Mouse (Mus musculus) embryonic facial prominence, embryonic 13.5 days (tissue): Measurements from ENCODE around the gene Micu1. TPM values are rescaled to one million over a fixed set of nuclear protein-coding genes. Genes with fewer than 3 reads are reported as not detected.

Experiments
- ATAC-seq: fragments of 200-750 bp; cut with Nextera tagmentation; 2 replicates; pipeline ENCODE4 v1.8.0; 2017; ENCODE audit warnings: low read depth; ENCODE audit not compliant: insufficient number of reproducible peaks, insufficient read depth, low FRiP score, low TSS enrichment
- H3K27ac ChIP-seq: fragments of 300-500 bp; sonication (generic); 2 replicates; pipeline ENCODE4 v1.5.1; 2015; ENCODE audit warnings: moderate library complexity, mild to moderate bottlenecking, inconsistent platforms
- H3K27me3 ChIP-seq: fragments of 300-500 bp; sonication (generic); 2 replicates; pipeline ENCODE4 v1.6.1; 2015; ENCODE audit warnings: mild to moderate bottlenecking, inconsistent platforms
- H3K36me3 ChIP-seq: fragments of 300-500 bp; sonication (generic); 2 replicates; pipeline ENCODE4 v1.6.1; 2015; ENCODE audit warnings: mild to moderate bottlenecking, inconsistent platforms
- H3K4me1 ChIP-seq: fragments of 300-500 bp; sonication (generic); 2 replicates; pipeline ENCODE4 v1.6.1; 2015; ENCODE audit warnings: inconsistent platforms
- H3K4me2 ChIP-seq: fragments of 300-500 bp; sonication (generic); 2 replicates; pipeline ENCODE4 v1.6.1; 2015; ENCODE audit warnings: moderate library complexity, mild to moderate bottlenecking, inconsistent platforms
- H3K4me3 ChIP-seq: fragments of 300-500 bp; sonication (generic); 2 replicates; pipeline ENCODE4 v1.5.1; 2015; ENCODE audit warnings: mild to moderate bottlenecking, inconsistent platforms
- H3K9ac ChIP-seq: fragments of 300-500 bp; sonication (generic); 2 replicates; pipeline ENCODE4 v1.6.1; 2015; ENCODE audit warnings: mild to moderate bottlenecking, inconsistent platforms
- H3K9me3 ChIP-seq: fragments of 300-500 bp; sonication (generic); 2 replicates; pipeline ENCODE4 v1.6.1; 2016; ENCODE audit warnings: inconsistent platforms
- WGBS: fragments of 180-500 bp; shearing (Covaris S2); methylation state at CpG from one replicate; pipeline ENCODE4 v1.1.7; 2015; ENCODE audit warnings: mixed read lengths; 5-methylcytosine and 5-hydroxymethylcytosine counted together
- polyA plus RNA-seq: library from polyadenylated mRNA; unstranded; fragments of >200 nt; fragmentation: Nextera tagmentation; extraction: Ambion mirVana; gene quantifications from 2 replicates; pipeline ENCODE4 v1.2.1, GENCODE M21; 2015

The Micu1 gene
- polyA plus RNA-seq, 1 experiment from 2014 or later, result 73.1 TPM

DNA sequence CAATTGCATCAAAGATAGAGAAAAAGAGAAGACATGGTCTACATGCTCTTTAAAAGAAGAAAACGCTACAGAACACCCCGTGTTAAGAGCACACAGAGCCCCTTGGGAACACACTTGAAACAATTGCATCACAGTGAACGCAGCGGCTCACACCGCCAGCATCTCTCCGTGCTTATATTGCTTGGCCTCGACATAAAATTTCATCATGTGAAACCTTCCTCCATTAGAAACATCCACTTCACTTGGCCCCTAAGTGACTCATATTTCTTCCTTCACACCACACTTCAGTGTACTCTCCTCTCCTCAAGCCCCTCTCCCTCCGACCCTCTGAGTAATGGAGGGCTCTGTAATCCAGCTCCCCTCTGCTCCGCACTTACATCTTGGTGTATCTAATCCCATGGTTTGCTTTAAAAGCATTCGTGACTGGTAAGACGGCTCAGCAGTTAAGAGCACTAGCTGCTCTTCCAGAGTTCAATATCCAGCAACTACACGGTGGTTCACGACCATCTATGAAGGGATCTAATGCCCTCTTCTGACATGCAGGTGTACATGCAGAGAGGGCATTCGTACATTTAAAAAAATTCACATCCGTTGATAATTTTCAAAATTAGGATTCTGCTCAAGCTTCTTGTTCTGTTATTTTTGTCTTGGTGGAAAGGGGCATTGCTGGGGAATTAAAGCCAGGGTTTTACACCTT, 175.3 kb downstream of the Micu1 start:
- no peak overlapping the region for H3K27ac ChIP-seq
- H3K4me1 ChIP-seq, result peaks cover 16% of the 10 kb centered on the region
- ATAC-seq, result no peak
- 73% methylated on average over 15 of the region's 15 CpGs for WGBS
- H3K36me3 ChIP-seq, result no peaks in the 10 kb centered on the region
- H3K9ac ChIP-seq, result no peak overlapping the region
- H3K4me3 ChIP-seq, result no peak overlapping the region
- H3K27me3 ChIP-seq, result no peaks in the 10 kb centered on the region
- H3K4me2 ChIP-seq, result no peak overlapping the region
- H3K9me3 ChIP-seq, result no peaks in the 10 kb centered on the region

DNA sequence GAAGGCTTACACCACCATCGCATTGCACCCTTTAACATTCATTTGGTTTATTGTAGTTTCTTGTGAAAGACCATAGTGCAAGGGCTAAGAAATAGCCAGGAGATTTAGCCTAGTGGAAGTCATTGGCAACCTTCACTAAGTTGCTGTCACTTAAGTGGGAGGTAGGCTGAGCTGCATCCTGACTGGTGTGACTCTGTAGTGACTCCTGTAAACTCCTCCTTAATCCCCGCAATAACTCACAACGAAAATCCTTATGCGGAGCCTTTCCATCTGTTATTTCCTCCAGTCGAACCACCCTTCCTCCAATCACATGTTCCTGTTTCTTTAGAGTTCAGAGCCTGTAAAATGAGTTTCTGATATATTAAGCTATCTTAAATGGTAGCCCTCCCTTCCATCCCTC, 176.5 kb downstream of the Micu1 start:
- Histone ChIP-seq H3K4me1 (peaks cover 16% of the 10 kb centered on the region), H3K4me3 (peak overlapping the region; percentile 89), H3K9ac (peak overlapping the region; percentile 92), H3K4me2 (peak overlapping the region; percentile 89), H3K27ac (peak overlapping the region; percentile 48; the same call in 1 of the 2 replicates), H3K27me3 (no peaks in the 10 kb centered on the region), H3K36me3 (peaks cover 7% of the 10 kb centered on the region), H3K9me3 (no peaks in the 10 kb centered on the region)
- ATAC-seq, result no peak
- WGBS, result 19% methylated on average over 5 of the region's 5 CpGs

DNA sequence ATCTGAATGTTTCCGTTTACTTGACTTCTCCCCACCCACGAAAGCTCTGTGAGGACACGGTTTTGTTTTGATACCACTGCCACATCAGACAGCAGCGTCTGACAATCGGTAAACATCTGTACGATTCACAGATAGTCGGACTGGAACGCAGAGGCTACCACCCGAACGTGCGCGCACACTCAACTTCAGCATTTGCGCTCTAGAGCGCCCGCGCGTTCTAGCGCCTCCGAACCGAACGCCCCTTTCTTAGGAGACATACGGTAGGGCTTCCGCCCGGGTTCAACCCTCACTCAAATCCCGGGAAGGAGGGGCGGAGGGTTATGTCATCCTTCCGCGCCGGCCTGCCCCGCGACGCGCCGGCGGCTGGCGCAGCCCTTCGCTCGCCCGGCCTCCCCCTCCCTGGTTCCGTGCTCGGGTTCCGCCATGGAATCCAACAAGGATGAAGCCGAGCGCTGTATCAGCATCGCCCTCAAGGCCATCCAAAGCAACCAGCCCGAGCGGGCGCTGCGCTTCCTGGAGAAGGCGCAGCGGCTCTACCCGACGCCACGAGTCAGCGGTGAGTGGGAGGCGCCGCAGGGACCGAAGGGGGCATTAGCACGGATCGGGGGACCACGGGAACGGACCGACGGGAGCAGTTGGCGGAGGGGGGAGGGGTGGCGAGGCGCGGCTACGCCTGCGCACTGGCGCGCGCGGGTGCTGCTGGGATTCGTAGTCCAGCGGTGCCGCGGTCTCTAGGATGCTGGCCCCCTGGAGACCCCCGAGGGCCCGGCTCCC, 177.2 kb downstream of the Micu1 start, which contains the start of gene Dnajb12:
Dnajb12 (plus strand) TSS at position 302 of the 774 bp plus-strand sequence.
- H3K4me3 ChIP-seq, result peak within 1 kb of the TSS; percentile 89
- H3K4me1 ChIP-seq, result peaks cover 16% of the 10 kb centered on the region
- ATAC-seq, result peak; percentile 91
- H3K27ac ChIP-seq, result peak within 1 kb of the TSS; percentile 99
- H3K9me3 ChIP-seq, result no peaks in the 10 kb centered on the region
- H3K36me3 ChIP-seq, result peaks cover 13% of the 10 kb centered on the region
- H3K9ac ChIP-seq, result peak within 1 kb of the TSS; percentile 92
- under 1% methylated on average over 80 of the region's 80 CpGs for WGBS
- H3K4me2 ChIP-seq, result peak within 1 kb of the TSS; percentile 89
- no peaks in the 10 kb centered on the region for H3K27me3 ChIP-seq

DNA sequence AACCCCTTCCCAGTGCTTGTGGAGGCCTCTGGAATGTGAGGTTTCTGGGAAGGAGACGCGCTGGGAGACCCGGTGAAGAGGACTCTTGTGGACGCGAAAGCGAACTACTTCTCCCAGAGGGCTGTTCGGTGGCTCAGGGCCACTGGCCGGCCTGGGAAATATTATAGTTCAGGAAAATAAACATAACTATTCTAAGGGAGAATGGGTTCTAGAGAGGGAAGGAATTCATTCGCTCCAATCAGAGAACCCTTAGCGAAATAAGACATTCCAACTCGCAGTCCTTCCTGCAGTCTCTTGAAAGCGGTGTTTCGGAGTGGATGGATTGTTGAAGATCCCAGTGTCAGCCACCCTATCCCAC, 177.7 kb downstream of the Micu1 start:
- Histone ChIP-seq H3K4me1 (peaks cover 16% of the 10 kb centered on the region), H3K27me3 (no peaks in the 10 kb centered on the region), H3K4me3 (peak overlapping the region; percentile 89), H3K4me2 (peak overlapping the region; percentile 89), H3K27ac (peak overlapping the region; percentile 99), H3K36me3 (peaks cover 18% of the 10 kb centered on the region), H3K9me3 (no peaks in the 10 kb centered on the region), H3K9ac (peak overlapping the region; percentile 92)
- ATAC-seq, result peak; percentile 46
- WGBS, result under 1% methylated on average over 13 of the region's 13 CpGs

DNA sequence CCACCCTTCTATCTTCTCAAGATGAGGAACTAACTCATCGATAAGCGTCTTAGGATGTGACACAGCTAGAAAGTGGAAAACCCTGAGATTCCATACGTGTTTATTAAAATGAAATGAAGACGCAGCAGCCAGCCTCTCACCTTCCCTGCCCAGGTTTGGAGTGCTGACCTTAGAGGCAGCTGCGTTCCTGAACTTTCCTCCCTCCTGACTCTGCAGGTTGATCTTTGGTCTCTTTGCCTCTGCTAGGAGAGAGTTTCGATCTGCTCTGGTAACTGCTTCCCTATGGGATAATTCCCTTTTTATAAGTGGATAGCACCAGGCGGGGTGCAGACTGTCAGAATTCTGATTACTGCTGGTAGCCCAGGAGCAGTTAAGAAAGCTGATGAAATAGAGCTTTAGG, 178.6 kb downstream of the Micu1 start:
- H3K4me2 ChIP-seq, result peak overlapping the region; percentile 89
- peak overlapping the region; percentile 92 for H3K9ac ChIP-seq
- H3K4me3 ChIP-seq, result peak overlapping the region; percentile 89
- ATAC-seq, result no peak
- peaks cover 26% of the 10 kb centered on the region for H3K36me3 ChIP-seq
- peaks cover 16% of the 10 kb centered on the region for H3K4me1 ChIP-seq
- no peak overlapping the region for H3K27ac ChIP-seq
- 87% methylated on average over 7 of the region's 7 CpGs for WGBS
- no peaks in the 10 kb centered on the region for H3K27me3 ChIP-seq
- no peaks in the 10 kb centered on the region for H3K9me3 ChIP-seq

DNA sequence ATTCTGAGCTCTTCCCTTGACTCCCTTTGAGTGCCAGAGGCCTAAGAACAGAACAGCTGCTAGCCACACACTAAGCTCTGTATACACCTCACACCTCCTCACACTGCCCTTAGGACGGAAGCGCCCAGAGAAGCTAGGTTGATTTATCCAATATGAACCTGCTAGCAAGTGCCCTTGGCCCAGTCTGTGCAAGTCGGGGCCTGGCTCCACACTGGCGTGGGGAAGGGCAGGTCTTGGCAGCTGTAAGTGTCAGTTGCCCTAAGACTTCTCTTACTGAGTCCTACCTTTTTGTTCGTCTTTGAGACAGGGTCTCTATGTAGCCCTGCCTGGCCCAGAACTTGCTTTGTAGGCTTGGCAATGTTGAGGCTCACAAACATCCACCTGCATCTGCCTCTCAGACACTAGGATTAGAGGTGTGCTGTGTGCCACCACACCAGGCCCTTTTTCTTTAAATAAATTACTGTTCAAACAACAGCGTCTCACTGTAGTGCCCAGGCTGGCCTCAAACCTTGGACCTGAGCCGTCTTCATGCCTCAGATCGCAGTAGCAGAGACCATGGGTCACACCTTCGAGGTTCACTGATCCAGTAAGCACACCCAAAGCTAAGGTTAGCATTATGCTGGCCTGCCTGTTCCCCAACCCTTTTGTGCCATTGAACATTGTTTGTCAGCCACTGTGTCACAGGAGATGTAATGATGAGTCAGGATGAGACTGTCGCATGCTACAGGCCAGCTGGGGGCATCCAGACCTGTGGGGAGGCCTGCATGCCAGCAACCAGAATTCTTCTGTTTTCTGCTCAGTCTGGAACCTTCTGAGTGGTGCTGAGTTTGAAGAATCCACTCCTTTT, 182.3 kb downstream of the Micu1 start:
- WGBS, result 88% methylated on average over 10 of the region's 10 CpGs
- peaks cover 12% of the 10 kb centered on the region for H3K4me1 ChIP-seq
- ATAC-seq, result no peak
- H3K27ac ChIP-seq, result no peak overlapping the region
- H3K4me2 ChIP-seq, result no peak overlapping the region
- H3K36me3 ChIP-seq, result peaks cover 26% of the 10 kb centered on the region
- no peaks in the 10 kb centered on the region for H3K9me3 ChIP-seq
- H3K27me3 ChIP-seq, result no peaks in the 10 kb centered on the region
- H3K9ac ChIP-seq, result 0 out of 2 replicates have a peak overlapping the region, but pooled peaks have one; percentile 32
- no peak overlapping the region for H3K4me3 ChIP-seq

DNA sequence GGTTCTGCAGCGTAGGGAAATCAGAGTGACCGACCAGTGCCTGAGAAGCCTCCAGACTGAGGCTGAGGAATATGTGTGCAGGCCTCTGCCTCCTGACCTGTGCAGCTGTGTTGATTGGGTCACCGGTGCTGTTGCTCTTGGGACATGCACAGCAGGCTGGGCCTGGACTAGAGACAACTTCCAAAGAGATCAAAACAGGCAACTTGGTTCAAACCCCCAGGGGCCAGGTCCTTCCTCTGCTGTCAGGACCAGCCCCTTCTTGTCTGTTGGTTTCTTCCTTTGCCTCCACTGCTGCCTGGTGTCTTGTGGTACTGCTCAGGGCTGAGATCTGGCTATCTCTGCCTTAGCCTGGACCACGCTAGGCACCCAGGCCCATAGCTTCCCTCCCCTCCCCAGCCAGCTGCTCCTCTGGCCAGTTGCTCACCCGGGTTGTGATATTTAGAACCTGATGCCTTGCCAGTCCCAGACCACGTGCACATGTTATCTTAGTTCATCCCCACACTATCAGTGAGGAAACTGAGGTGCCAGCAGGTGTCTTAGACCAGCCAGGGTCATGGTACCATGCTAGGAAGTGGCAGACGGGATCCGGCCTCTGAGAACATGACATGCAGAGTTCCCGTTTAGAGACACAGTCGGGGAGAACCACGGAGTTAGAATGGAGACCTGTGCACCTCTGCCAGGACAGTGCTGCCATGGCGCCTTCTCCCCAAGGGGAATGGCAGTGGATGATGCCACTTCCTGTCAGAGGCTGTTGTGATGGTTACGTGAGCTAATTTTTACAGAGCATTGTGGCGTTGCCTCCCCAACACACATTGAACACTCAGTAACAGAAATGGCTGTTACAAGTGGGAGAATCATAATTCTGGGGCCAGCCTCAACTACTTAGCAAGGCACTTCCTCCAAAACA, 183.2 kb downstream of the Micu1 start:
- no peak for ATAC-seq
- no peak overlapping the region for H3K27ac ChIP-seq
- no peak overlapping the region for H3K4me3 ChIP-seq
- H3K4me1 ChIP-seq, result peaks cover 9% of the 10 kb centered on the region
- H3K9ac ChIP-seq, result no peak overlapping the region
- no peaks in the 10 kb centered on the region for H3K27me3 ChIP-seq
- H3K9me3 ChIP-seq, result no peaks in the 10 kb centered on the region
- no peak overlapping the region for H3K4me2 ChIP-seq
- WGBS, result 90% methylated on average over 14 of the region's 14 CpGs
- H3K36me3 ChIP-seq, result peaks cover 31% of the 10 kb centered on the region

DNA sequence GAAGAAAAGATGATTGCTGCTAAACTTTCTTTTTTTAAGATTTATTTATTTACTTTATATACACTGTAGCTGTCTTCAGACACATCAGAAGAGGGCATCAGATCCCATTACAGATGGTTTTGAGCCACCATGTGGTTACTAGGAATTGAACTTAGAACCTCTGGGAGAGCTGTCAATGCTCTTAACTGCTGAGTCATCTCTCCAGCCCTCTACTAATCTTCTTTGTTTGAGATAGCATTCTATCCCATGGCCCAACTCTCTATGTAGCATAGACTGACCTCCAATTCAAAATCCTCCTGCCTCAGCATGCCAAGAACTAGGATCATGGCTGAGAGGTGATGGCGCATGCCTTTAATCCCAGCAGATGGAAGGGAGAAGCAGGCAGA, 183.8 kb downstream of the Micu1 start:
- no peaks in the 10 kb centered on the region for H3K9me3 ChIP-seq
- ATAC-seq, result no peak
- WGBS, result 100% methylated on average over 1 of the region's 1 CpGs
- no peaks in the 10 kb centered on the region for H3K27me3 ChIP-seq
- peaks cover 37% of the 10 kb centered on the region for H3K36me3 ChIP-seq
- H3K4me2 ChIP-seq, result no peak overlapping the region
- H3K4me3 ChIP-seq, result no peak overlapping the region
- H3K9ac ChIP-seq, result no peak overlapping the region
- peaks cover 3% of the 10 kb centered on the region for H3K4me1 ChIP-seq
- H3K27ac ChIP-seq, result no peak overlapping the region

DNA sequence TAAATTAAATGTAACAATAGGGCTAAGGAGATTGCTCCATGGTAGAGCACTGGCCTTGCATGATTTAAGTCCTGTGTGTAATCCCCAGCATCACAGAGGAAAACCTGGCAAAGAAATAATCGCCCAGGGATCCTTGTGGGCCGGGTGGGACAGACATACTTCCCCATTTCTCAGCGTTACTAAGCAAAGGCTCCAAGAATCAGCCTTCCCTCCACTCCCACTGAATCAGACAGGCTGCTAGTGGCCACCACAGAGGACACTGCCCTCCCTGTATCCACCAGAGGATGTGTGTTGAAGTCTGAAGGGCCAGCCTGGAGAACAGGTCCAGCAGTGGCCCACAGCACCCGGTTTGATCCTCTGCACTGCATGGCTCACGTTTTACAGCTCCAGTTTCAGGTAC, 185.2 kb downstream of the Micu1 start:
- no peak overlapping the region for H3K9ac ChIP-seq
- no peaks in the 10 kb centered on the region for H3K27me3 ChIP-seq
- 89% methylated on average over 5 of the region's 5 CpGs for WGBS
- no peaks in the 10 kb centered on the region for H3K9me3 ChIP-seq
- H3K4me3 ChIP-seq, result no peak overlapping the region
- ATAC-seq, result no peak
- H3K4me1 ChIP-seq, result no peaks in the 10 kb centered on the region
- H3K27ac ChIP-seq, result no peak overlapping the region
- peaks cover 50% of the 10 kb centered on the region for H3K36me3 ChIP-seq
- H3K4me2 ChIP-seq, result no peak overlapping the region

DNA sequence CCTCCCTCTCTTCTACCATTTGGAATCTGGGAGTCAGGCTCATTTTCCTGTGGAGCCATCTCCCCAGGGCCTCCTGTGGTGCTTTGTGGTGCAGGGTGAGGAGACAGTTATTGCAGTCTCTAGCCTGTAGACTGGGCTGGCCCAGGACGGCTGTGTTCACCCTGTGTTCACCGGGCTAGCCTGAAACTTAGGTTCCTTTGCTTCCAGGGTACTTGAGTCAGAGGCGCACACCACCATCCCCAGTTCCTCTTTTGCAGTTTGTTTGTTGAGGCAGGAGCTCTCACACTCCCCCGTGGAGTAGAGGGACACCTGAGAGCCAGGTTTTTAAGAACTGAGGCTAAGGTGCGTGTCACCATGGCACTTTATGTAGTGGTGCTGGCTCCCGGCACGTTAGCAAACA, 187.1 kb downstream of the Micu1 start:
- H3K36me3 ChIP-seq, result peaks cover 52% of the 10 kb centered on the region

More for the DNA sequence above, 187.1 kb downstream of the Micu1 start:
- Histone ChIP-seq H3K27ac (no peak overlapping the region), H3K9ac (no peak overlapping the region), H3K27me3 (no peaks in the 10 kb centered on the region), H3K4me2 (no peak overlapping the region), H3K9me3 (no peaks in the 10 kb centered on the region), H3K4me1 (peaks cover 3% of the 10 kb centered on the region; the same call in 1 of the 2 replicates), H3K4me3 (no peak overlapping the region)
- no peak for ATAC-seq
- WGBS, result 85% methylated on average over 7 of the region's 7 CpGs
